Comparison of ENCODE assay signal across 19 mouse cellular contexts in genomic region chr12:72771153-72771552, GRCm38 (mm10). TPM values are rescaled to one million over a fixed set of nuclear protein-coding genes. Genes with fewer than 3 reads are reported as not detected.
DNase-seq lines count a peak whose midpoint lies in the region; ATAC-seq and TF ChIP-seq lines count a peak whose summit lies in the region.
"Had no signal": no experiment of that assay in that cellular context is flagged by ENCODE, and none has a peak within 500 bp of the region (broad histone marks: within the 10 kb centered on the region; RNA-seq: fewer than 3 reads in every experiment).

No protein-coding gene starts in this region.

- H3K9me3 ChIP-seq in hindbrain, postnatal 0 days (ENCODE audit: low read length): no peaks in the 10 kb centered on the region
- no peaks in the 10 kb centered on the region for H3K9me3 ChIP-seq in hindbrain, embryonic 13.5 days
- H3K9me3 ChIP-seq: embryonic facial prominence, embryonic 13.5 days; hindbrain, embryonic 15.5 days; limb, embryonic 10.5 days; liver, embryonic 13.5 days; midbrain, embryonic 13.5 days; stomach, embryonic 15.5 days had no signal

- no peak overlapping the region for H3K4me2 ChIP-seq in hindbrain, postnatal 0 days (ENCODE audit: low read depth, low read length)
- H3K4me2 ChIP-seq in hindbrain, embryonic 13.5 days: no peak overlapping the region
- H3K4me2 ChIP-seq: embryonic facial prominence, embryonic 13.5 days; hindbrain, embryonic 15.5 days; liver, embryonic 13.5 days; midbrain, embryonic 13.5 days; stomach, embryonic 15.5 days had no signal

- H3K27me3 ChIP-seq in hindbrain, postnatal 0 days (ENCODE audit: insufficient read depth, low read length): no peaks in the 10 kb centered on the region
- H3K27me3 ChIP-seq in hindbrain, embryonic 13.5 days: no peaks in the 10 kb centered on the region
- H3K27me3 ChIP-seq: embryonic facial prominence, embryonic 13.5 days; hindbrain, embryonic 15.5 days; liver, embryonic 13.5 days; midbrain, embryonic 13.5 days; stomach, embryonic 15.5 days had no signal

- H3K4me3 ChIP-seq in hindbrain, postnatal 0 days (ENCODE audit: low read length): no peak overlapping the region
- no peak overlapping the region for H3K4me3 ChIP-seq in hindbrain, embryonic 13.5 days
- H3K4me3 ChIP-seq in lung, adult 2 months (replicated peaks; ENCODE audit: extremely low read depth, low read depth, low read length): no peak overlapping the region
- H3K4me3 ChIP-seq in bone marrow, adult 2 months (replicated peaks; ENCODE audit: control insufficient read depth, low read depth, low read length): no peak overlapping the region
- H3K4me3 ChIP-seq: embryonic facial prominence, embryonic 13.5 days; hindbrain, embryonic 15.5 days; limb, embryonic 10.5 days; liver, embryonic 13.5 days; midbrain, embryonic 13.5 days; stomach, embryonic 15.5 days had no signal

- no peak; the same call in 1 of the 2 replicates for ATAC-seq in hindbrain, postnatal 0 days
- ATAC-seq in hindbrain, embryonic 13.5 days (ENCODE audit: low FRiP score): no peak
- ATAC-seq: midbrain, embryonic 13.5 days had no signal

- no peak for DNase-seq in hindbrain, postnatal 0 days (ENCODE audit: low spot score)
- DNase-seq in lung, adult 2 months: no peak
- no peak for DNase-seq in lung, postnatal 14 days
- peak; percentile 27 for DNase-seq in ES-CJ7 (ENCODE audit: low read depth, low spot score)
- DNase-seq in right cerebral cortex, postnatal 10 days (ENCODE audit: low spot score in 2 of 2): no peak
- DNase-seq: adrenal gland, adult 8-10 months; cerebellum, adult 9-10 months; gastrocnemius, postnatal 10 days; heart, postnatal 10 days; kidney, adult 8-10 months; liver, embryonic 13.5 days; lung, postnatal 36 days had no signal

- WGBS in hindbrain, postnatal 0 days: 93% methylated on average over 2 of the region's 2 CpGs
- whole genome bisulfite sequencing in hindbrain, embryonic 13.5 days: 100% methylated on average over 2 of the region's 2 CpGs
- 97% methylated on average over 2 of the region's 2 CpGs for WGBS in lung, adult 2 months
- 87% methylated on average over 2 of the region's 2 CpGs for WGBS in bone marrow, adult 2 months

- H3K9ac ChIP-seq in hindbrain, postnatal 0 days (replicated peaks; ENCODE audit: low read length): no peak overlapping the region
- H3K9ac ChIP-seq in hindbrain, embryonic 13.5 days: no peak overlapping the region
- H3K9ac ChIP-seq: embryonic facial prominence, embryonic 13.5 days; hindbrain, embryonic 15.5 days; liver, embryonic 13.5 days; midbrain, embryonic 13.5 days; stomach, embryonic 15.5 days had no signal

- TF ChIP-seq CTCF in hindbrain, postnatal 0 days (IDR thresholded peaks at IDR 0.05; ENCODE audit: low read depth): peak; percentile 30; the same call in 1 of the 2 replicates
- TF ChIP-seq CTCF in lung, adult 2 months (IDR thresholded peaks at IDR 0.05; ENCODE audit: insufficient read depth, low read length): peak; percentile 8; the same call in 1 of the 2 replicates
- peak; percentile 20; the same call in 1 of the 2 replicates for TF ChIP-seq CTCF in bone marrow, adult 2 months (IDR thresholded peaks at IDR 0.05; ENCODE audit: control insufficient read depth, insufficient read depth, low read length)

- H3K36me3 ChIP-seq in hindbrain, postnatal 0 days (ENCODE audit: insufficient read depth, low read length): no peaks in the 10 kb centered on the region
- H3K36me3 ChIP-seq in hindbrain, embryonic 13.5 days: peaks cover 4% of the 10 kb centered on the region
- H3K36me3 ChIP-seq: hindbrain, embryonic 15.5 days; stomach, embryonic 15.5 days had no signal

- H3K27ac ChIP-seq in hindbrain, postnatal 0 days: no peak overlapping the region; the same call in 1 of the 2 replicates
- H3K27ac ChIP-seq in hindbrain, embryonic 13.5 days: no peak overlapping the region
- H3K27ac ChIP-seq in bone marrow, adult 2 months (ENCODE audit: control insufficient read depth, insufficient read depth, low read depth, low read length, poor library complexity): no peak overlapping the region
- H3K27ac ChIP-seq: embryonic facial prominence, embryonic 13.5 days; hindbrain, embryonic 15.5 days; limb, embryonic 10.5 days; liver, embryonic 13.5 days; midbrain, embryonic 13.5 days; stomach, embryonic 15.5 days had no signal

- no peak for TF ChIP-seq POLR2A in lung, adult 2 months (IDR thresholded peaks at IDR 0.05; ENCODE audit: borderline replicate concordance, extremely low read depth, low read depth, low read length)
- no peak for TF ChIP-seq POLR2A in bone marrow, adult 2 months (IDR thresholded peaks at IDR 0.05; ENCODE audit: borderline replicate concordance, control insufficient read depth, low read depth, low read length)

- no peaks in the 10 kb centered on the region for H3K4me1 ChIP-seq in hindbrain, postnatal 0 days (ENCODE audit: insufficient read depth, low read length)
- H3K4me1 ChIP-seq in hindbrain, embryonic 13.5 days (replicated peaks): peaks cover 6% of the 10 kb centered on the region; the same call in 1 of the 2 replicates
- peaks cover 5% of the 10 kb centered on the region; the same call in 1 of the 2 replicates for H3K4me1 ChIP-seq in lung, adult 2 months (ENCODE audit: control insufficient read depth, insufficient read depth, low read length)
- peaks cover 3% of the 10 kb centered on the region for H3K4me1 ChIP-seq in bone marrow, adult 2 months (ENCODE audit: control insufficient read depth, insufficient read depth, low read length)
- H3K4me1 ChIP-seq: limb, embryonic 10.5 days; midbrain, embryonic 13.5 days had no signal

RNA-seq across cellular contexts. Expression of gene Ppm1a, which starts 13.9 kb away (rescaled TPM):
- 116 and 126 TPM in 2 replicates for total RNA-seq in hindbrain, postnatal 0 days (2014; rRNA removed)
- polyA plus RNA-seq in hindbrain, postnatal 0 days (2015; fragmentation: Nextera tagmentation; extraction: Ambion mirVana): 75.4 and 79.1 TPM in 2 replicates
- 60.2 and 63.8 TPM in 2 replicates for polyA plus RNA-seq in hindbrain, embryonic 13.5 days (2015; fragmentation: Nextera tagmentation; extraction: Ambion mirVana)
- 32.0 and 54.9 TPM in 2 replicates for polyA plus RNA-seq in lung, adult 2 months (2012; rRNA removed)
- polyA plus RNA-seq in bone marrow, adult 2 months (2011; ENCODE audit: insufficient read depth, insufficient read length, low replicate concordance, missing spikeins): 41.7 and 42.4 TPM in 2 replicates
